Mouse (Mus musculus) adrenal gland, adult 18-20 months (tissue): ENCODE data around the gene Unc13a. TPM values are rescaled to one million over a fixed set of nuclear protein-coding genes. Genes with fewer than 3 reads are reported as not detected.

Source experiments
- DNase-seq, 2 experiments: peaks; one replicate each; pipeline ENCODE4 v3.0.0; 2021 to 2022; ENCODE audit warnings: low spot score in 2 of 2
- microRNA-seq, 2 experiments: library from miRNA; unstranded; fragments of <30 nt; microRNA quantifications; one replicate each; pipeline ENCODE4 v1.2.0; 2021; ENCODE audit warnings: borderline number of aligned reads in 2 of 2
- total RNA-seq, 2 experiments: library from RNA; stranded (reverse); gene quantifications; 1 replicate in 1 of 2; 2 replicates in 1 of 2; pipeline ENCODE4 v1.2.3; 2021

Gene Unc13a
- total RNA-seq, 2 experiments from 2014 or later: 5.9 to 7.9 TPM

- peak; percentile 95 to 97 for DNase-seq
These were observed 79.8 kb downstream of the Unc13a start, which contains the start of gene Pgls for GRCm38 (mm10) chr8:71591471-71592373. Gene Pgls (plus strand): TSS chr8:71592176.

- DNase-seq: no peak
These were observed 80.5 kb downstream of the Unc13a start for GRCm38 (mm10) chr8:71591017-71591416.

GRCm38 (mm10) chr8:71588762-71589161, 82.8 kb downstream of the Unc13a start:
- no peak for DNase-seq

GRCm38 (mm10) chr8:71586891-71587290, 84.7 kb downstream of the Unc13a start:
- peak in 1 of 2 experiments; percentile 60 for DNase-seq

GRCm38 (mm10) chr8:71580201-71580600, 91.4 kb downstream of the Unc13a start:
- DNase-seq: no peak

GRCm38 (mm10) chr8:71579476-71579875, 92.1 kb downstream of the Unc13a start:
- DNase-seq: no peak

GRCm38 (mm10) chr8:71579009-71579408, 92.5 kb downstream of the Unc13a start:
- DNase-seq: no peak

- no peak for DNase-seq
These were observed 93.6 kb downstream of the Unc13a start for GRCm38 (mm10) chr8:71577856-71578387.

- no peak for DNase-seq
These were observed 96.5 kb downstream of the Unc13a start for GRCm38 (mm10) chr8:71575020-71575419.

- DNase-seq: no peak
These were observed 97.1 kb downstream of the Unc13a start for GRCm38 (mm10) chr8:71574426-71574825.

Small RNA genes lying within 50 kb of the gene (microRNA-seq; reads per million reads assigned to microRNA genes)
- 0 to 0.47 reads per million in 2 experiments for gene Mir6769b

Other genes with a start within 250 kb of the Unc13a start
- 10 to 100 TPM; 43.5 to 72.2 TPM for gene Abhd8, start 208.1 kb downstream of the Unc13a start, total RNA-seq
- gene Mrpl34, start 206.8 kb downstream of the Unc13a start, total RNA-seq: 100 to 1,000 TPM; 103 to 130 TPM
- gene Dda1, start 202.6 kb downstream of the Unc13a start, total RNA-seq: 10 to 100 TPM; 63.8 to 67.8 TPM
- 10 to 100 TPM; 13.6 to 13.9 TPM for gene Ano8, start 185.8 kb downstream of the Unc13a start, total RNA-seq
- gene Gtpbp3, start 183.7 kb downstream of the Unc13a start, total RNA-seq: 10 to 100 TPM; 19.0 to 22.8 TPM
- 100 to 1,000 TPM; 139 to 206 TPM for gene Plvap, start 160.0 kb downstream of the Unc13a start, total RNA-seq
- not detected for gene Ccdc194, start 146.0 kb downstream of the Unc13a start, total RNA-seq
- gene Bst2, start 134.3 kb downstream of the Unc13a start, total RNA-seq: 10 to 100 TPM; 64.5 to 77.9 TPM
- gene Mvb12a, start 128.8 kb downstream of the Unc13a start, total RNA-seq: 10 to 100 TPM; 64.6 to 72.0 TPM
- 1 to 10 TPM; 3.6 to 7.4 TPM for gene Tmem221, start 112.9 kb downstream of the Unc13a start, total RNA-seq
- gene Nxnl1, start 105.2 kb downstream of the Unc13a start, total RNA-seq: 1 to 10 TPM in 1 of 2 experiments, under 1 TPM in 1; 0.64 to 1.0 TPM
- 100 to 1,000 TPM; 141 to 234 TPM for gene Slc27a1, start 102.9 kb downstream of the Unc13a start, total RNA-seq
- 100 to 1,000 TPM; 122 to 137 TPM for gene Pgls, start 79.6 kb downstream of the Unc13a start, total RNA-seq
- 1 to 10 TPM; 2.9 to 3.5 TPM for gene Fam129c, start 74.1 kb downstream of the Unc13a start, total RNA-seq
- 10 to 100 TPM; 48.4 to 61.1 TPM for gene Colgalt1, start 60.8 kb downstream of the Unc13a start, total RNA-seq
- 10 to 100 TPM; 11.6 to 17.3 TPM for gene Jak3, start 4.5 kb upstream of the Unc13a start, total RNA-seq
- gene Insl3, start 17.5 kb upstream of the Unc13a start, total RNA-seq: 1 to 10 TPM; 4.3 to 5.6 TPM
- 1 to 10 TPM; 3.5 to 4.3 TPM for gene B3gnt3, start 30.0 kb upstream of the Unc13a start, total RNA-seq
- gene Fcho1, start 54.0 kb upstream of the Unc13a start, total RNA-seq: 1 to 10 TPM; 1.9 to 2.3 TPM
- 1 to 10 TPM; 5.7 to 6.4 TPM for gene Zfp709, start 210.3 kb upstream of the Unc13a start, total RNA-seq
- 1 to 10 TPM; 5.4 to 7.0 TPM for gene Zfp882, start 236.9 kb upstream of the Unc13a start, total RNA-seq
- gene Zfp617, start 236.9 kb upstream of the Unc13a start, total RNA-seq: 10 to 100 TPM; 26.5 to 36.6 TPM